Mouse (Mus musculus): ENCODE measurements around the gene Robo1. TPM values are rescaled to one million over a fixed set of nuclear protein-coding genes. Genes with fewer than 3 reads are reported as not detected.

The Robo1 gene
- total RNA-seq (2022): 1 to 10 TPM in 2 of 4 experiments, under 1 TPM in 2; 0.76 to 1.6 (median 1.1) TPM

DNA sequence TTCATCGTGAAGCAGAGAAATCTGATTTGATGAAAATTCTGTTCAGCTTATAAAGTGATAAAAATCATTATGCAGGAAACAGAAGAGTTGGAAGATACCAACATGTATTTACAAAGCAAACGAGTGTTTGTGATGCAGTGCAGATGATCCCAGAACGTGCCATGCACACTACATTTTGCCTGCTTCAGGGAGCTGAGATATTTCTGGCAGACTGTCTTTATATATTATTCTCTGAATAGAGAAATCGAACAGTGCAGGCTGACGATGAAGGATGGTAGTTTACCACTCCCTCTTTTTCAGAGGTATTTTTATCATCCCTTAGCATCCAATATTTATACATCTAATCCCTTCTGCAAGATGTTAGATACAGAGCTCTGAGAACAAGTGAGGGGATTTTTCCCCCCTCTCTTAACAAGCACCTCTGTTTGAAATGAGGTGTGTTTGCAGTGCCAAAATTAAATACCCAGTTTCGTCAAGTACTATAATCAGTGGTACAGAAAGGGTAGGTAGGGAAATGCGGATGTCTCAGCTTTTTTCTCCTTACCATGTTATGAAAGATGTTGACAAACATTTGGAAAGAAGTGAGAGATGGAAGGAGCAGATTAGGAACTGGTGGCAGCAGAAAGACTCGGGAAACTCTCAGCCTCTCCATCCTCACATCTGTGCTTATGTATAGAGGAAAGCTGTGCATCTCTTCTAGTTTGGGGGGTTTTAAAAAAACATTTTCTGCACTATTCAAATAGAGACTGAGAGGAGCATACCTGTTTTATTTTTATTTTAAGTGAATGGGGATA lies at the start of gene Robo1:
Robo1 (plus strand) TSS at position 770 of the 794 bp plus-strand sequence.
- DNase-seq (ENCODE audit: low spot score in 2 of 2): no peak

DNA sequence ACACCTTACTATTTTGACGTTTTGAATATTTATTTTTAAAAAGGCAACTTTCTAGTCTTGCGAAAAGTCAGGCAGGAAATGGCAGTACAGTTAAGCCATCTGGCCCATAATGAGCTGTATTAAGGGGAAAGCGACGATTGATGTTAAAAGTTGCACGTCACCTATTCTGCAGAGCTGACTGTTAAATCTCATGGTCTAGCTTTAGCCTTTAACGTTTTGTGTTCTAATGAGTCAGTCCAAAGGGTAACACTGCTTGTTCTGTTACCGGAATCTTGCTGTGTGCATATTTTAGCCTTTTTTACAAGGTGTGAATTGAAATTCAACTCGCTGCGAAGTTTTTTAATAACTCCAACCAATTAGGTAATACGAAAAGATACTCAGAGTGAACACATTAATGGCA lies 40.3 kb upstream of the Robo1 start:
- DNase-seq (ENCODE audit: low spot score in 2 of 2): no peak

DNA sequence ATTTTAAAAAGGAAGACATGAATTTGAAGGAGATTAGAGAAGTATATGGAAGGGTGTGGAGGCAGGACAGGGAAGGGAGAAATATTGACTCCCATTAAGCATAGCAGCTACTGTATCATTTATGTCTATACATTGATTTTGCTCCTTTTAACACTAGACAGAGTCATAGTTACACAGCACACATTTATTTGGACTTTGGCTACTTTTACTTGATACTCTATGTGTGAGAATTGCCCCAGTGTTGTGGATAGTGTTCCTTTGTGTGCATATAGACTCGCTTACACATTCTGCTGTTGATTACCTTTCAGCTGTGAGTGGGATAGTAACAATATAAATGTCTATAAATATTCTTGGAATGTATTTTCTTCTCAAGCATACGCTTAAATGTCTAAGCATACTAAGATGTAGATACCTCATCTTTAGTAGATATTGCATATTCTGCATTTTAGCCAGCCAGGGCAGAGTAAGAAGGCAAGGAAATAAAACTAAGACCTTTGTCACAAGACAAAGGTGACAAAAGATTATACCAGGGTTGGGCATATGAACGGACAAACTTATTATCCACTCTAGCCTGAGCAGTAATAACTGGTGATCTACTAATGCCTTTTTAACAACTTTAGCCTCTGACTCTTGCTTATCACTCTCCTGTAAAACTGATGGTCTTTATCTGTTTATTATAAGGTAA lies 31.6 kb upstream of the Robo1 start:
- no peak for DNase-seq (ENCODE audit: low spot score in 2 of 2)

DNA sequence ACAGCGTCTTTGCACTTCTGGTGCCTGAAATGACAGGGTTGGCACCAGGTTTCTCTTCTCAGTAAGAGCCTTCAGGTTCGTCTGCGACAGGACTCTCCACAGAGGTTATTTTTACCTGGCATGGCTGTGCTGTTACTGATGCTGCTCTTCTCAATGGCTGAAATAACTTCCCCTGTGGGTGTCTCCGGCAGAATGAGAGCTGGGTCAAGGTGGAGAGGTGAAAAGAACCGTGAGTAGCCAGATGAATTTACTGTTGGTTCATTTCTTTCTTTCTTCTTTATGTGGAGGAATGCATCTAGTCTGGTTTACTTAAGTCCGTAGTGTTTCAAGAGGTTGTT lies 194 bp downstream of the Robo1 start:
- DNase-seq (ENCODE audit: low spot score in 2 of 2): no peak

DNA sequence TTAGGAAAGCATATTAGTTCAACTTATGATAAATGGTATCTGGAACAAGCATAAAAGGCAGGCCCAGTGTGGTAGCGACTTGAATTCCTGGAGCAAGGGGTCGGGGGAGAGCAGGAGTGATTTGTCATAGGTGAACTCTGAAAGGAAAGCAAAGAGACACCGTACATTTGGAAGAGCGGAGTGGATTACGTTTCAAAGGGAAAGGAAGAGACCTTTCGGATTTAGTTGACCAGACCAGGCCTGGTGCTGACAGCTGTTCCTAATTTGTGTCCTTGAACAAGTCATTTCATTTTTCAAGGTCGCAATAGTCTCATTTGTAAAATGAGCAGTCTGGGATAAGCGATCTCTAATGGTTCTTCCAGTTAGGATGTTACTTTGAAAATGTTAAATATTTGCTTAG lies 19.2 kb downstream of the Robo1 start:
- DNase-seq (ENCODE audit: low spot score in 2 of 2): no peak

DNA sequence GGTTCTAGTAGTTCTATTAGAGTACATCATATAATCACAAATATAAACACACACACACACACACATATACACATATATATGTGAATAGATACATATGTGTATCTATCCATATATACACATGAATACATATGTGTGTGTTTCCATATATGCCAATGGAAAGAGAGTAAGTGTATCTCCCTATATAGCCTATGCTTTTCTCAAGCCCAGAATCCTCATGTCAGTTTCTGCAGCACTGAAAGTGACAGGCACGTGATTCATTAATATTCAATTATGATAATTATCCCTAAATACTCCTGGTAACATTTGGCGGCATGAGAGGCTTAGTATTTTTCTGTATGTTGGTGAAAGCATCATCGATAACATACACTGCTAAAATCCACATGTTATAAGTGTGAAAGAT lies 20.5 kb downstream of the Robo1 start:
- no peak for DNase-seq (ENCODE audit: low spot score in 2 of 2)

DNA sequence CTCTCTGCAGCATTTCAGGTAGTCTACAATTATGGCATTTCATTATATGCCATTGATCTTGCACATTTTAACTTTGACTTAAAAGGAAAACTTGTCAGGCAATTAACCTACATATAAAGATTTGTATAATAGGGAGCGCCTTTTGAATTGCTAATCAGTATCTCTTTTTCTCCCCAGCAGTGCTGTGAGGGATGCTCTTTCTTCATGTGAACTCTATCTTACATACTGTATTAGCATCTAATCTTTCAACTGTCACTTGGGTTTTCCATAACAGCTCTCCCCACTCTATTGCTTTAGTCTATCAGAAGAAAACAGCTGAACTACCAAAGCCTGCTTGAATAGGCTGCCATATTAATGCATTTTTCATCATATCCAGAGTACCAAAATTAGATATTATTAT lies 29.7 kb downstream of the Robo1 start:
- no peak for DNase-seq (ENCODE audit: low spot score in 2 of 2)

DNA sequence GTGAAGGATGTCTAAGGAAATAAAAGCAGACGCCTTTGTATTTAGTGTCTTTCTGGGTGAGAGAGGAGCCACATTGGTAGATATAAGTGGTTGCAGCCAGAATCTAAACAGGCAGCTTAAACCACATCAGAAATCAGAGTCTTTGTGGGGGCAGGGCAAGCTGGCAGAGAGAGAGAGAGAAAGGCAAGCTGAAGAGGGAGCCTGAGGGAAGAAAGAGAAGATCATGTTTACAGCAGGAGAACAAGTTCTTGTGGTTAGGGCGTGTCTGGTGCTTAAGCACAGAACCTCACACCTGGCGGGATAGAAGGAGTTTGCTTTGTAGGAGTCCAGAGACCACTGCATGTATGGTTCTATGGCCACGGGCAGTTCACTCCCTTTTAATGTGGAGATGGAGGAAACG lies 42.3 kb downstream of the Robo1 start:
- no peak for DNase-seq (ENCODE audit: low spot score in 2 of 2)

DNA sequence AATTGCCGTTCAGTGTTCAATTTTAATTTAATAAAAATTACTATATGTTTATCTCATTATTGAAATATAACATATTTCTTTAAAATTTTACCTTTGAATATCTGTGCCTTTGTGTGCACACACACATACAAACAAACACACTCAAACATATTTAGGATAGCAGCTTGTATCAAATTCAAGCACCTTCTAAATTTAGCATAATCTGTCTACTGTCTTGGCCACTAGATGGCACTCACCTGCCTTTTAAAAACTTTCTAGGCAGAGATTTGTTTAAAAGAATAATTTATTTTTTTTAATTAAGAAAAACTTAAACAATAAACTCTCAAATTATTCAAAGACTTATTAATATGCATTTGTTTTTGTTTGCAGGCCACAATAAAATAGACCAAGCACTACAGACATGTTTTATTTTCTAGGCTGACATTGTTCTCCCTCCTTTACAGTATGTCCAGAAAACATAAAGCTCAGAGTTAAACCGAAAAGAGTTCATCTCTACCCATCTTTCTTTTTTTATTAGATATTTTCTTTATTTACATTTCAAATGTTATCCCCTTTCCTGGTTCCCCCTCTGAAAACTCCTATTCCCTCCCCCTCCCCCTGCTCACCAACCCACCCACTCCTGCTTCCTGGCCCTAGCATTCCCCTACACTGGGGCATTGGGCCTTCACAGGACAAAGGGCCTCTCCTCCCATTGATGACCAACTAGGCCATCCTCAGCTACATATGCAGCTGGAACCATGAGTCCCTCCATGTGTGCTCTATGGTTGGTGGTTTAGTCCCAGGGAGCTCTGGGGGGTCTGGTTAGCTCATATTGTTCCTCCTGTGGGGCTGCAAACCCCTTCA lies 48.6 kb downstream of the Robo1 start:
- DNase-seq (ENCODE audit: low spot score in 2 of 2): no peak

DNA sequence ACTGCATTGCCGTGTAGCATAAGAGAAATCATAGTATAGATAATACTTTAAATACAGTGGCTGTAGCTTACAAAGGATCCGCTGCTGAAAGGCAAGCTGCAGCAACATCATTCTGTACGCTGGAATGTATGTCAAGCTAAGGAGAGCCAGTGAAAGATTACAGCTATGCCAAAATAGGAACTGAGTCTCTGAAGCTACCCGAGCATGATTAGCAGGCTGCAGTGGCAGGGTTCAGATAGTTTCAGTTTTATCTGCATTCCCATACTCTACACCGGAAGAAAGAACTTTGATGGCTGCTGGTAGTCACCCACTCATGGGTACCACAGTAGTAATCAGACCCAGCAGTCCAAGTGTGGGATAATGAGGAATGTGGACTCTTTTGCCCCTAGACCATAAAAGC lies 68.8 kb downstream of the Robo1 start:
- DNase-seq (ENCODE audit: low spot score in 2 of 2): no peak

DNA sequence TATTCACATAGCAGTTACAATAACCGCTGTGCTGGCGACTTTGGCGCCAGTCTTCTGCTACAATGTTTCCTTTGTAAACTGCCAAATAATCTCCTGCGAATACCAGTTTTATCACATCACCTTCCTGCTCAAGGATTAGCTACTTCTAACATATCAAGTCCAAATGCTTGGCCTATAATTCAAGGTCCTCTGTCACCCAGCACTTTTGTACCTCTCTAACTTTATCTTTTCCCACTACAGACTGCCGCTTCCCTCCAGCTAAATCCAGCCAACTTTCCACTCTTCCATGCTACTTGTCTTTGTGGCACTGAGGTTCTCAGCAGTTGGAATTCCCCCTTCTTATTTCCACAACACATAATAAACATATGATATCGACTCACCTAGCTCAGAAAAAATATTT lies 73.7 kb downstream of the Robo1 start:
- DNase-seq (ENCODE audit: low spot score in 2 of 2): no peak

DNA sequence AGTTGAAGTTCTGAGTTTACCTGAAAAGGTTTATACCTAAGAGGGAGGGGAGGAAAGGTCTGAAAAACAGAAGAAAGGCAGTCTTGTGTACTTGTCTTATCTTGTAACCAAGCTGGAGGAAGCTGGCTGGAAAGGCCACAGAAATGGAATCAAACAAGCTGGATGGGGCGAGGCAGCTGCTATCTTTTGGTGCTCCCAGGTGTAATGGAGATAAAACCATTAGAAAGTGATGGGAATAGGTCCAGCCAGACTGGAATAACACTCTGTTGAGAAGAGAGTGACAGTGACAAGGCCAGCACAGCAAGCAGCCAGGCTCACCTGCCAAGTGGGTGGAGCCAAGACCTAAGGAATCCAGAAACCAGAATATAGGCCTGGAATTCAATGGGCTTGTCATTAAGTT lies 75.5 kb downstream of the Robo1 start:
- DNase-seq (ENCODE audit: low spot score in 2 of 2): no peak

DNA sequence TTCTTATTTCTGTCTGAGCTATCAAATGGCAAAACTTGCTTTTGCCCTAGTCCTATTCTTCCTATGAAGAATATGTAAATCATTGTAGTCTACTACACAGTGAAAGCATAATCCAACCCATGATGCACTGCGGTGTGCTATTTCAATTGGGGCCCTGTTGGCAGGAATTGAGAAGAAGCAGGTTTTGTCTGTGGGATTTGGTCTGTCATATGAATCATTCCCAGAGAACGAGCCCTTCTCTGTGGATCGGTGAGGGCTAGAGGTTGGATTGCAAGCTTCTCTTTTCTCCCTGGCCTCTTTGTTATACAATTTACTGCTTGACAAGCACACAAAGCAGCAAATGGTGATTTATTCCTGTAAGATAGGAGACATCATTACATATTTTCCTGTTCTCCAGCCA lies 85.4 kb downstream of the Robo1 start:
- DNase-seq (ENCODE audit: low spot score in 2 of 2): no peak

DNA sequence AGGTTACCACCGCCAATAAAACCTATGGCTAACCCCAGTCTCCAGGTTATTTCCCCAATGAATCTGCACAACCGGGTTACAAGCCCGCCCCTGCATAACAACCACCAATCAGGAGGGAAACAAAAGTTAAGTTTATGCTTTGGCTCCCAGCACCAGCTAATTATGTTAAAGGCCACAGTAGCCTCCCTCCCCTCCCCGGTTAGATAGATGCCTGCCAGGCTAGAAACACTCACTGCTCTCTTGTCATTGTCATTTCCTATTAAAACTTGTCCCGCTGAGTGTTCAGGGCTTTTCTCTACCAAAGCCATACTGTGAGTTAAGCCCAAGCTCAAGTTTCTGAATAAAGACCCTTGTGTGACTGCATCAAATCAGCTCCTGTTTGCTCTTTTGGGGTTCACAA lies 90.7 kb downstream of the Robo1 start:
- no peak for DNase-seq (ENCODE audit: low spot score in 2 of 2)

DNA sequence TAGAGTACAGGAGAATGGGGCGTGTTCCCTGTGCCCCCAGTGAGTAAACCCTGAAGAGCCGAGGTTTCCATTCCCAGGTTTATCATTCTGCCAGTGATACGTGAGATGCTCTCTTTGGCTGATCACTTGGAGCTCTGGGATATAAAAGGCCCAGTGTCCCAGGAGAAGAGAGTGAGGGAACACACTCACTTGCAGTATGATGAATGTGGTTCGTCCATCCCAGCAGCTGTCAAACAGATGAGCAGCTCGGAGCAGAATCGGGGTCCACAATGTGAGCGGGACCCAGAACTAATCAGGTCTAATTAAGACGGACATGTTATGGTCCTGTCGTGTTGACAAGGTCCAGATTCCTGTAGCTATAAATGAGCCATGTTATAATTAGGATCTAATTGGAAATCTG lies 94.3 kb downstream of the Robo1 start:
- no peak for DNase-seq (ENCODE audit: low spot score in 2 of 2)

DNA sequence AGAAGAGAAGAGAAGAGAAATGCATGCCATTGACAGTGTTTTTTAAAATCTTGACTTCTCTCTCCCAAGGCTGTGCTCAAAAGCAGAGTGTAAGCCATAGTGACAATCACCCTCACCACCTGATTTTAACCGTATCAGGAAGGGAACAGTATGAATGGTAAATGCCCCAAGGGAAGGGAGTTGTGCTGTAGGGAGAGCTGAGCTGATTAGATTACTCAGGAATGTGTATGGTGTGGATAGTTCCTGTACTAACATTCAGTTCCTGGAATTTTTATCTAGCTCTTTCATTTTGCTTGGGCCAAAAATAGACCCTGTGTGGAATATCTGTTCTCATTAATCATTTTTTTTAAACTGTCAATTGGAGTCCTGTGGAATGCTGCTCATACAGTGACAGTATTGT lies 101.7 kb downstream of the Robo1 start:
- no peak for DNase-seq (ENCODE audit: low spot score in 2 of 2)

DNA sequence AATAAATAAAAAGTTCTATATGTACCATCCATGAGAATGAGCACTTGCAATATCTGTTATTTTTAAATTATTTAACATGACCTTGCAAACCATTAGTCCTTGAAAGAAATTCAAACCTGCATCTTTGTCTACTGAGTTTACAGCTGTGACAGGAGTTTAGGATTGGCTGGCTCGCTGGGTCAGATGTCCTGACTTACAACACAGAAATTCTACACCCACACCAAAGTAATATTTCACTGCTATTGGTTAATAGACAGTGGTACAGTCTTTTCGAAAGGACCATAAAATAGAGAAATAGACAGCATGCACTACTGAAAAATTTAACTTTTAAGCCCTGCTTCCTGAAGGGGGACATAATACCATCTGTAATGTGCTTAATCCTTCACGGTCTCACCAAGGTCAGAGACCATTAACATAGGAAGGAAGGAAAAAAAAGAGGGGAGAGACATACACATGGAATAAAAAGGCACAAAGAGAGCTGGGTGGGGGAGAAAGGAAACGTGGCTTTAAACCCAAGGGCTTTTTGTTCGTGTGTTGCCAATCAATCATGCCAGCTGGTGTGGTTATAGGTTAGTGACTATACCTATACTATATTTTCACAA lies 103.7 kb downstream of the Robo1 start:
- DNase-seq (ENCODE audit: low spot score in 2 of 2): no peak

DNA sequence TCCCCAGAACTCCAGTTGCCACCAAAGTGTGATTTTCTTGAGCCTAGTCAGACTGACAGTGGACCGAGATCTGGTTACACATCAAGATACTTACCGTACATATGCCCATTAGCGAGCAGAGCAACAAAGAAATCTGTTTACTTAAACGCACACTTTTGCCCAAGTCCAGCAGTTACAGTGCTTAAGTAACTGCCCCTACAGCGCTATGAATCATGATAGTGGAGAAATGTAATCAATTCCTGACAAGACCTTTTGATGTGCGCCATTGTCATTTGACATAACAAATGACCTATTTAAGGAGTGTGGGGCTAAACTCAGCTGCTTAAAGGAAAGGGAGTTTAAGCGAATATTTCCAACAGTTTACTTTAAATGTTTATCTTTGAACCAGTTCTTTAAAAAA lies 104.8 kb downstream of the Robo1 start:
- DNase-seq (ENCODE audit: low spot score in 2 of 2): no peak

DNA sequence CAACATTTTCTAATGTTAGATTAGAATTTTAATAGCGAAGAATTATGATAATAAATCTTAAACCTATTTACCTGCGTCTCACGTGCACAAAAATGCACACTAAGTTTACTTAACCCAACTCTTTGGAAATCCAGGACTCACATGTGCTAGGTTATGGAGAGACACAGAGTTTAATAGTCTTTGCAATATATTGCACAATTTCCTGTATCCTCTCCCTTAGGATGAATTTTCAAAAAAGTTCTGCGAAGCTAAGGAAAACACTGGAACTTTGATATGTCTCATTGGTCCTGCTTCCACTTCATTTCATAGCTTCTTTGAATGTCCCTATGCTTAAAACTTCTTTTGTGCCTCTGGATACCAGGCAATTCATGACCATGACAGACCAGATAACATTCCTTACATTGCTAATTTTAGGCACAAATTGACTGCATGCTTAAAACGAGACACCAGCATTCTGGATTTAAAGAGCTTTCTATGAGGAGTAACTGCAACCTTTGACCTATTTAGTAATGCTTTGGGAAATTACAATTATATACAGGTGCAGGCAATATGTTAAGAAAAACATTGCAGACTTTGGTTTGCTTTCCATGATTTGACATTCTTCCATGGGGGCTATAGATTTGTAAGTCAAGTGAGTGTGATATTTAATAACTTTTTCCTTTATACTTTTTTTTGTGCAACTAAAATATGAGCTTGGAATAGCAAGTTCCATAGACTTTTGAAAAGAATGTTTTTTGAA lies 111.4 kb downstream of the Robo1 start:
- DNase-seq (ENCODE audit: low spot score in 2 of 2): no peak

DNA sequence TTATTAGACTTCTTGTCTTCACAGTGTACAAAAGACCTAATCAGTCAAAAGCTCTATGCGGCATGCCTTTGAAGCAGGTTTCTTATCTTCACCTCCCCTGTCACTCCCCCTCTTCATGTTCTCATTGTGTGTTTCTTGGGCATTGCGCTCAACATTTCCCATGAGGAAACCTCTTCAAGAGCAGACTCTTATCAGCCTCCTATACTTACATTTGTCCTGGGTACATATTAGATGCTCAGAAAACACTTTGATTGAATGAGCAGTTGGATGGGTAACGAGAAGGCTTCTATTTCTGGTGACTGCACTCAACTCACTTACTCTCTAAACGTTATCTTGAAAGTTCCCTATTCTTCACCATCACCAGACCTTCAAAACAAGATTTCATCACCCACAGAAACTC lies 114.3 kb downstream of the Robo1 start:
- no peak for DNase-seq (ENCODE audit: low spot score in 2 of 2)

DNA sequence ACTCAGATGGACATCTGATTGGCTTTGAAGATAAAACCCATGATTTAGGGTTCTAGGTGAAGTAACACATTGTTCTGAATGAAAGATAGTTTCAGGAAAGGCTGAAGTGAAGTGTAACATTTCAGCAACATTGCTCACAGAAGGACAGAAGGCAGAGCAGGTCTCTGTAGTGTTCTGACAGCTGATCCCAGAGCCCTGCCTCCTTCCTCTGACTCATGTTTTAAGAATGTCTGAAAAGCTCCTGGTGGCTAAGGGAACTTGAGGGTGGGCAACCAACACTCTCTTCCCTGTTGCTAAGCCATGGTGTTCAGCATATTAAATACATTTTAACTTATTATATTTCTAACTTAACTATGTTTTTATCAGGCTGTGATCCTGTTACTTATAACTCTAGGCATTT lies 126.3 kb downstream of the Robo1 start:
- no peak for DNase-seq (ENCODE audit: low spot score in 2 of 2)

Data from gastrocnemius, adult 8-10 months (tissue).